Mouse (Mus musculus) stomach, postnatal 0 days (tissue): Measurements from ENCODE around the gene Herc3.

Experiments
- CTCF ChIP-seq: IDR thresholded peaks from 2 replicates; pipeline ENCODE4 v1.5.1; 2016; ENCODE audit warnings: antibody characterized with exemption, low read depth, mild to moderate bottlenecking, moderate library complexity
- EP300 ChIP-seq: optimal IDR thresholded peaks from 2 replicates; pipeline ENCODE3; 2016; ENCODE audit warnings: antibody characterized with exemption

DNA sequence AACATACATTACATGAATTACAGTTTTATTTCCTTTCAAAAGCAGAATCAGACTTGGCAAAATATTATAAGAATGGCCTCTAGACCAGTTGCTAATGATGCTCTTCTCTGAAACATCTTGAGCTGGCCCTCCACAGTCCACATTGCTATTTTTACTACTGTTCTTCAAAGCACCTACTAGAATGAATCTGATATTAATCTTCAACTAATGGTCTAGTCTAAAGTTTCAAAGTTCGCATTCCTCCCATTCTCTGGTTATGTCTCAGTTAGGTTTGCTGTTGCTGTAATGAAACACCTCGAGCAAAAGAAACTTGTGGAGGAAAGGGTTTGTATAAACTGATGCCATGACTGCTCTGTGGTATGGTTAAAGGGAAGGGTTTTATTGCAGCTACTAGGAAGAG is 5.6 kb upstream of the Herc3 start:
- TF ChIP-seq CTCF: no peak
- TF ChIP-seq EP300: no peak
